Mouse (Mus musculus): Measurements from ENCODE around the gene Tardbp. TPM values are rescaled to one million over a fixed set of nuclear protein-coding genes. Genes with fewer than 3 reads are reported as not detected.

Tardbp gene
- polyA plus RNA-seq, 3 experiments from 2014 or later = 149 to 182 (median 164) TPM

GRCm38 (mm10) chr4:148638302-148638701 is 11.5 kb upstream of the Tardbp start:
- ATAC-seq = no peak

- ATAC-seq = no peak
Observed at GRCm38 (mm10) chr4:148635309-148635708, 8.5 kb upstream of the Tardbp start.

- ATAC-seq = no peak
Observed at GRCm38 (mm10) chr4:148633395-148634061, 6.7 kb upstream of the Tardbp start.

- no peak for ATAC-seq
Observed at GRCm38 (mm10) chr4:148632013-148632692, 5.3 kb upstream of the Tardbp start.

- ATAC-seq = no peak
Observed at GRCm38 (mm10) chr4:148627246-148627645, 427 bp upstream of the Tardbp start.

- peak; percentile 35 for ATAC-seq
Observed at GRCm38 (mm10) chr4:148625756-148626622, 830 bp downstream of the Tardbp start.

GRCm38 (mm10) chr4:148625010-148625409 is 1.8 kb downstream of the Tardbp start:
- ATAC-seq = no peak

GRCm38 (mm10) chr4:148623609-148624008 is 3.2 kb downstream of the Tardbp start:
- no peak for ATAC-seq

- no peak for ATAC-seq
Observed at GRCm38 (mm10) chr4:148622485-148622884, 4.3 kb downstream of the Tardbp start.

- ATAC-seq = no peak
Observed at GRCm38 (mm10) chr4:148620718-148621117, 6.1 kb downstream of the Tardbp start.

GRCm38 (mm10) chr4:148619805-148620204 is 7.0 kb downstream of the Tardbp start:
- ATAC-seq = no peak

GRCm38 (mm10) chr4:148613738-148614137 is 13.1 kb downstream of the Tardbp start:
- no peak for ATAC-seq

GRCm38 (mm10) chr4:148612557-148612956 is 14.3 kb downstream of the Tardbp start:
- ATAC-seq = no peak

- no peak for ATAC-seq
Observed at GRCm38 (mm10) chr4:148610631-148611364, 16.0 kb downstream of the Tardbp start.

GRCm38 (mm10) chr4:148609805-148610204 is 17.0 kb downstream of the Tardbp start:
- ATAC-seq = no peak

- peak; percentile 85 for ATAC-seq
Observed at GRCm38 (mm10) chr4:148607758-148608157, 19.1 kb downstream of the Tardbp start.

GRCm38 (mm10) chr4:148604541-148605165 is 22.2 kb downstream of the Tardbp start:
- ATAC-seq = peak; percentile 50

- no peak for ATAC-seq
Observed at GRCm38 (mm10) chr4:148604141-148604540, 22.7 kb downstream of the Tardbp start.

GRCm38 (mm10) chr4:148603376-148604139 is 23.3 kb downstream of the Tardbp start:
- ATAC-seq = no peak

GRCm38 (mm10) chr4:148602357-148603120 is 24.3 kb downstream of the Tardbp start, which contains the start of gene Masp2:
TSS of gene Masp2 (plus strand) at chr4:148602554.
- no peak for ATAC-seq

Data from inflammation-experienced regulatory T-cells, adult 6 months (primary cell).